Mouse (Mus musculus): ENCODE data around the gene Zfp451. TPM values are rescaled to one million over a fixed set of nuclear protein-coding genes. Genes with fewer than 3 reads are reported as not detected.

The Zfp451 gene
- total and polyA plus RNA-seq, 3 experiments = 33.7 to 102 (median 36.7) TPM

DNA sequence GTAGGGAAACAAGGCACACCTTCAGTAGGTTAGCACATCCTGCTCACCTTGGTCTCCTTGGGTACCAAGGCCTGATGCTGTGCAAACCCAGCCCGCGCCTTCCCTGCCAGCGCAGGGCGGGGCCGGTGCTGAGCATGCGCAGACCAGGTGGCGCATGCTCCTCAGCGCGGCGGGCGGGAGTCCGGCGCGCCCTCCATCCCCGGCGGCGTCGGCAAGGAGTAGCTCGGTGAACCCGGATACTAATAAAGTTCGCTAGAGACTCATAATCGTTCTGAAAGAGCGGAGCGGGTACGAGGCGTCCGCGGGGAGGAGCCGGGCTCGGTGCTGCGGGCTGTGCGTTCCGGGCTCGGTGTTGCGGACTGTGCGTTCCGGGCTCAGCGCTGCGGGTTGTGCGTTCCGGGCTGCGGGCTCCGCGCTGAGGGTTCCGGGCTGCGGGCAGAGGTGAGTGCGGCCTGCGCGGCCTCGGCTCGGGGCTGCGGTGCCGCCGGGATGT, 94.6 kb downstream of the Zfp451 start, which contains the start of gene Rab23:
Gene Rab23 (plus strand): TSS at position 155 of the 493 bp plus-strand sequence.
- no peak for ATAC-seq (ENCODE audit: extremely low read depth, insufficient number of reproducible peaks, low FRiP score, poor library complexity, severe bottlenecking)
- TF ChIP-seq TAL1 (conservative IDR thresholded peaks at IDR 0.05; ENCODE audit: low read depth, low read length) (no peak), GATA2 (IDR thresholded peaks at IDR 0.05; ENCODE audit: borderline replicate concordance, low read depth, low read length) (no peak), POLR2AphosphoS5 (IDR thresholded peaks at IDR 0.05; ENCODE audit: insufficient replicate concordance, low read depth, low read length) (no peak), GATA1 (IDR thresholded peaks at IDR 0.05; ENCODE audit: borderline replicate concordance, low read length) (no peak)

DNA sequence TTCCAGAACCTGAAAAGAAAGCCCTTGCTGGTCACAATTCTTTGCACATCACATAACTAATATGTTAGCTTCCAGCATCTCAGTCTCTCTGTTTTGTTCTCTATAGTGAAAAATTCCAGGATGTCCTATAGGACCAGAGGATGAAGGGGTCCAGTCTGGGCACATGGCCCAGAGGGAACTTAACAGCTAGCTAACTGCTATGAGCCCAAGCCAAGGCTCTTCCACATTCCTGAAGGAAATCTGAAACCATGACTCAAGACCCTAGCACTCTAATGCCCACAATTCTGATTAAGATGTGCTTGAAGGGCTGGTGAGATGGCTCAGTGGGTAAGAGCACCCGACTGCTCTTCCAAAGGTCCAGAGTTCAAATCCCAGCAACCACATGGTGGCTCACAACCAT, 96.8 kb downstream of the Zfp451 start:
- H3K27me3 ChIP-seq (ENCODE audit: insufficient read depth, low read length) = peaks cover 15% of the 10 kb centered on the region
- no peaks in the 10 kb centered on the region for H3K36me3 ChIP-seq (replicated peaks)
- DNase-seq (ENCODE audit: low spot score) = no peak
- TF ChIP-seq GATA1 (IDR thresholded peaks at IDR 0.05; ENCODE audit: borderline replicate concordance, low read length) = no peak
- TF ChIP-seq CTCF (IDR thresholded peaks at IDR 0.05; ENCODE audit: low read depth, low read length) = no peak
- TF ChIP-seq GATA2 (IDR thresholded peaks at IDR 0.05; ENCODE audit: borderline replicate concordance, low read depth, low read length) = no peak
- TF ChIP-seq TAL1 (conservative IDR thresholded peaks at IDR 0.05; ENCODE audit: low read depth, low read length) = no peak
- no peak for TF ChIP-seq POLR2AphosphoS5 (IDR thresholded peaks at IDR 0.05; ENCODE audit: insufficient replicate concordance, low read depth, low read length)
- no peaks in the 10 kb centered on the region for H3K4me1 ChIP-seq (ENCODE audit: insufficient read depth, low read depth, low read length)
- H3K9me3 ChIP-seq (replicated peaks) = peaks cover 8% of the 10 kb centered on the region
- no peak overlapping the region for H3K4me3 ChIP-seq (ENCODE audit: low read depth, low read length)
- no peak for ATAC-seq (ENCODE audit: extremely low read depth, insufficient number of reproducible peaks, low FRiP score, poor library complexity, severe bottlenecking)

More for the DNA sequence above, 94.6 kb downstream of the Zfp451 start, which contains the start of gene Rab23:
- DNase-seq (ENCODE audit: low spot score) = no peak
- Histone ChIP-seq H3K4me3 (ENCODE audit: low read depth, low read length) (0 out of 2 replicates have a peak within 1 kb of the TSS, but pooled peaks have one; percentile 1), H3K4me1 (ENCODE audit: insufficient read depth, low read depth, low read length) (no peaks in the 10 kb centered on the region), H3K36me3 (replicated peaks) (no peaks in the 10 kb centered on the region), H3K9me3 (replicated peaks) (peaks cover 8% of the 10 kb centered on the region), H3K27me3 (ENCODE audit: insufficient read depth, low read length) (peaks cover 15% of the 10 kb centered on the region)

- ATAC-seq (ENCODE audit: extremely low read depth, insufficient number of reproducible peaks, low FRiP score, poor library complexity, severe bottlenecking) = no peak
- Histone ChIP-seq H3K4me1 (ENCODE audit: insufficient read depth, low read depth, low read length) (no peaks in the 10 kb centered on the region), H3K36me3 (replicated peaks) (no peaks in the 10 kb centered on the region), H3K4me3 (ENCODE audit: low read depth, low read length) (no peak overlapping the region), H3K27me3 (ENCODE audit: insufficient read depth, low read length) (peaks cover 5% of the 10 kb centered on the region; the same call in 1 of the 2 replicates), H3K9me3 (replicated peaks) (peaks cover 3% of the 10 kb centered on the region)
- no peak for DNase-seq (ENCODE audit: low spot score)
- no peak for TF ChIP-seq CTCF (IDR thresholded peaks at IDR 0.05; ENCODE audit: low read depth, low read length)
- no peak for TF ChIP-seq GATA2 (IDR thresholded peaks at IDR 0.05; ENCODE audit: borderline replicate concordance, low read depth, low read length)
- no peak for TF ChIP-seq TAL1 (conservative IDR thresholded peaks at IDR 0.05; ENCODE audit: low read depth, low read length)
Observed at GRCm38 (mm10) chr1:33714796-33715195, 99.6 kb downstream of the Zfp451 start.

- Histone ChIP-seq H3K27me3 (ENCODE audit: insufficient read depth, low read length) (peaks cover 2% of the 10 kb centered on the region; the same call in 1 of the 2 replicates), H3K4me1 (ENCODE audit: insufficient read depth, low read depth, low read length) (peaks cover 1% of the 10 kb centered on the region; the same call in 1 of the 2 replicates), H3K36me3 (replicated peaks) (no peaks in the 10 kb centered on the region), H3K4me3 (ENCODE audit: low read depth, low read length) (no peak overlapping the region), H3K9me3 (replicated peaks) (no peaks in the 10 kb centered on the region)
- ATAC-seq (ENCODE audit: extremely low read depth, insufficient number of reproducible peaks, low FRiP score, poor library complexity, severe bottlenecking) = no peak
- DNase-seq (ENCODE audit: low spot score) = no peak
- TF ChIP-seq POLR2AphosphoS5 (IDR thresholded peaks at IDR 0.05; ENCODE audit: insufficient replicate concordance, low read depth, low read length) (no peak), GATA2 (IDR thresholded peaks at IDR 0.05; ENCODE audit: borderline replicate concordance, low read depth, low read length) (no peak), TAL1 (conservative IDR thresholded peaks at IDR 0.05; ENCODE audit: low read depth, low read length) (no peak), CTCF (IDR thresholded peaks at IDR 0.05; ENCODE audit: low read depth, low read length) (no peak), GATA1 (IDR thresholded peaks at IDR 0.05; ENCODE audit: borderline replicate concordance, low read length) (no peak)
Observed at GRCm38 (mm10) chr1:33712026-33712425, 102.4 kb downstream of the Zfp451 start.

Other genes with a start within 250 kb of the Zfp451 start
- gene Prim2, start 144.8 kb downstream of the Zfp451 start, total RNA-seq (2014; fragmentation: Nextera tagmentation) = 214 and 237 TPM in 2 replicates
- 157 and 159 TPM in 2 replicates for gene Prim2, start 144.8 kb downstream of the Zfp451 start, total RNA-seq (2017)
- 16.6 and 24.9 TPM in 2 replicates for gene Prim2, start 144.8 kb downstream of the Zfp451 start, polyA plus RNA-seq (2012)
- not detected in 2 replicates for gene Rab23, start 94.7 kb downstream of the Zfp451 start, total RNA-seq (2014; fragmentation: Nextera tagmentation)
- gene Rab23, start 94.7 kb downstream of the Zfp451 start, total RNA-seq (2017) = 0.27 and 0.35 TPM in 2 replicates
- not detected in 2 replicates for gene Rab23, start 94.7 kb downstream of the Zfp451 start, polyA plus RNA-seq (2012)
- 110 and 115 TPM in 2 replicates for gene Bag2, start 56.8 kb downstream of the Zfp451 start, total RNA-seq (2014; fragmentation: Nextera tagmentation)
- gene Bag2, start 56.8 kb downstream of the Zfp451 start, total RNA-seq (2017) = 59.6 and 63.0 TPM in 2 replicates
- gene Bag2, start 56.8 kb downstream of the Zfp451 start, polyA plus RNA-seq (2012) = 60.2 and 66.7 TPM in 2 replicates
- not detected in 2 replicates for gene Bend6, start 93.2 kb upstream of the Zfp451 start, total RNA-seq (2014; fragmentation: Nextera tagmentation)
- gene Bend6, start 93.2 kb upstream of the Zfp451 start, total RNA-seq (2017) = not detected in 2 replicates
- not detected in 2 replicates for gene Bend6, start 93.2 kb upstream of the Zfp451 start, polyA plus RNA-seq (2012)
- 0.83 TPM in 1 of 2 replicates, not detected in the other for gene Dst, start 93.6 kb upstream of the Zfp451 start, total RNA-seq (2014; fragmentation: Nextera tagmentation)
- gene Dst, start 93.6 kb upstream of the Zfp451 start, total RNA-seq (2017) = 0.70 and 1.1 TPM in 2 replicates
- not detected in 2 replicates for gene Dst, start 93.6 kb upstream of the Zfp451 start, polyA plus RNA-seq (2012)